Mouse (Mus musculus): ENCODE data around the gene Schip1. TPM values are rescaled to one million over a fixed set of nuclear protein-coding genes. Genes with fewer than 3 reads are reported as not detected.

Gene Schip1
- polyA plus RNA-seq, 1 experiment from 2014 or later: 86.4 TPM

- Histone ChIP-seq H3K9me3 (no peaks in the 10 kb centered on the region), H3K36me3 (peaks cover 10% of the 10 kb centered on the region; the same call in 1 of the 2 replicates), H3K4me1 (replicated peaks) (0 out of 2 replicates have a peak, but pooled peaks cover 5% of the 10 kb centered on the region), H3K27ac (no peak overlapping the region), H3K4me3 (no peak overlapping the region), H3K27me3 (ENCODE audit: insufficient read depth, poor library complexity, severe bottlenecking) (no peaks in the 10 kb centered on the region)
- DNase-seq (ENCODE audit: low spot score): no peak
- WGBS: 89% methylated on average over 9 of the region's 9 CpGs
Measured at GRCm38 (mm10) chr3:68602891-68603290, 538.3 kb downstream of the Schip1 start.

GRCm38 (mm10) chr3:68604467-68604866, 539.9 kb downstream of the Schip1 start:
- no peak for DNase-seq (ENCODE audit: low spot score)
- peak overlapping the region; percentile 37; the same call in 1 of the 2 replicates for H3K27ac ChIP-seq
- 81% methylated on average over 10 of the region's 10 CpGs for WGBS

DNA sequence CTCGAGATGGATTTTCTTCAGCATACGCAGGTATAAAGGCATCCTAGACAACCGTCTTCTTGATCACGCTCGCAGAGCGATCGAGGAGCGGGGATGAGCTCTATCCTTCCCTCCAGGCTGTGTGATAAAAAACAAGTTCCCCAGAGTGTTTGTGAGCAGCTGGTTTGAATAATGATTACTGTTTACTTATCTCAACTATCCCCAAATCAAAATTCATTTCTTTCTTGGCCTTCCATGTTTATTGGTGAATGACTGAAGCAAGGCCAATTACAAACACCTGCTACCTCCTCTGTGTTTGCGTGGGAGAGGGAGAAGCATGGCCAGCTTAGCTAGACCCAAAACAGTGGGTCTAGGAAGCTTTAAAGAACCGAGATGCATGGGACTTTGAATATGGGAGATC, 540.4 kb downstream of the Schip1 start:
- 82% methylated on average over 10 of the region's 10 CpGs for WGBS
- peak overlapping the region; percentile 37; the same call in 1 of the 2 replicates for H3K27ac ChIP-seq
- DNase-seq (ENCODE audit: low spot score): no peak
- H3K9me3 ChIP-seq: no peaks in the 10 kb centered on the region
- H3K27me3 ChIP-seq (ENCODE audit: insufficient read depth, poor library complexity, severe bottlenecking): no peaks in the 10 kb centered on the region
- peaks cover 10% of the 10 kb centered on the region; the same call in 1 of the 2 replicates for H3K36me3 ChIP-seq
- no peak overlapping the region for H3K4me3 ChIP-seq
- 0 out of 2 replicates have a peak, but pooled peaks cover 5% of the 10 kb centered on the region for H3K4me1 ChIP-seq (replicated peaks)

More at GRCm38 (mm10) chr3:68604467-68604866, 539.9 kb downstream of the Schip1 start:
- Histone ChIP-seq H3K9me3 (no peaks in the 10 kb centered on the region), H3K4me1 (replicated peaks) (0 out of 2 replicates have a peak, but pooled peaks cover 5% of the 10 kb centered on the region), H3K4me3 (no peak overlapping the region), H3K27me3 (ENCODE audit: insufficient read depth, poor library complexity, severe bottlenecking) (no peaks in the 10 kb centered on the region), H3K36me3 (peaks cover 10% of the 10 kb centered on the region; the same call in 1 of the 2 replicates)

GRCm38 (mm10) chr3:68605942-68606603, 541.5 kb downstream of the Schip1 start:
- DNase-seq (ENCODE audit: low spot score): no peak
- 0 out of 2 replicates have a peak, but pooled peaks cover 5% of the 10 kb centered on the region for H3K4me1 ChIP-seq (replicated peaks)
- H3K27ac ChIP-seq: no peak overlapping the region
- H3K27me3 ChIP-seq (ENCODE audit: insufficient read depth, poor library complexity, severe bottlenecking): no peaks in the 10 kb centered on the region
- H3K4me3 ChIP-seq: no peak overlapping the region
- 87% methylated on average over 7 of the region's 7 CpGs for WGBS
- peaks cover 10% of the 10 kb centered on the region; the same call in 1 of the 2 replicates for H3K36me3 ChIP-seq
- no peaks in the 10 kb centered on the region for H3K9me3 ChIP-seq

- H3K27ac ChIP-seq: no peak overlapping the region
- H3K27me3 ChIP-seq (ENCODE audit: insufficient read depth, poor library complexity, severe bottlenecking): no peaks in the 10 kb centered on the region
- H3K4me3 ChIP-seq: no peak overlapping the region
- H3K36me3 ChIP-seq: peaks cover 10% of the 10 kb centered on the region; the same call in 1 of the 2 replicates
- DNase-seq (ENCODE audit: low spot score): no peak
- WGBS: 93% methylated on average over 8 of the region's 8 CpGs
- H3K9me3 ChIP-seq: no peaks in the 10 kb centered on the region
- H3K4me1 ChIP-seq (replicated peaks): 0 out of 2 replicates have a peak, but pooled peaks cover 5% of the 10 kb centered on the region
Measured at GRCm38 (mm10) chr3:68606730-68607129, 542.1 kb downstream of the Schip1 start.

DNA sequence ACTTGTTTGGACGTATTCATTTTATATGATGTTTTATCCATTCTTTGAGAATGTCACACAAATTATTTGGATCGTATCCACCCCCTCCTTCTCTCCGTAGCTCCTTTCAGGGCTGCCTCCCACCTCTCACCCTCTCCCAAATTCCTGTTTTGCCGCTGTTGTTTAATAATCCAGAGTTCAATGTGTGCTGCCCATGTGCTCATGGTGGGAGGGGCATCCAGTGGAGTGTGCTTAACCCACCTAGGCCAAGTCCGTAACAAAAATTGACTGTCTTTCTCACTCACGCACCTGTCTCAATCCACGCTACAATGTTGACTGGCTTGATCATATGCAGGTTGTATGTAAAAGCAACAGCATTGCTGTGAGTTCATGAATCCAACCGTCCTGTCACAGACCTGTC, 542.7 kb downstream of the Schip1 start:
- Histone ChIP-seq H3K27me3 (ENCODE audit: insufficient read depth, poor library complexity, severe bottlenecking) (no peaks in the 10 kb centered on the region), H3K4me1 (replicated peaks) (0 out of 2 replicates have a peak, but pooled peaks cover 5% of the 10 kb centered on the region), H3K4me3 (no peak overlapping the region), H3K27ac (no peak overlapping the region), H3K9me3 (no peaks in the 10 kb centered on the region), H3K36me3 (peaks cover 10% of the 10 kb centered on the region; the same call in 1 of the 2 replicates)
- 92% methylated on average over 8 of the region's 8 CpGs for WGBS
- DNase-seq (ENCODE audit: low spot score): no peak

GRCm38 (mm10) chr3:68608848-68609497, 544.4 kb downstream of the Schip1 start:
- DNase-seq (ENCODE audit: low spot score): no peak
- Histone ChIP-seq H3K36me3 (peaks cover 10% of the 10 kb centered on the region; the same call in 1 of the 2 replicates), H3K4me3 (no peak overlapping the region), H3K4me1 (replicated peaks) (peaks cover 8% of the 10 kb centered on the region; the same call in 1 of the 2 replicates), H3K27me3 (ENCODE audit: insufficient read depth, poor library complexity, severe bottlenecking) (no peaks in the 10 kb centered on the region), H3K9me3 (no peaks in the 10 kb centered on the region), H3K27ac (no peak overlapping the region)
- 85% methylated on average over 19 of the region's 19 CpGs for WGBS

DNA sequence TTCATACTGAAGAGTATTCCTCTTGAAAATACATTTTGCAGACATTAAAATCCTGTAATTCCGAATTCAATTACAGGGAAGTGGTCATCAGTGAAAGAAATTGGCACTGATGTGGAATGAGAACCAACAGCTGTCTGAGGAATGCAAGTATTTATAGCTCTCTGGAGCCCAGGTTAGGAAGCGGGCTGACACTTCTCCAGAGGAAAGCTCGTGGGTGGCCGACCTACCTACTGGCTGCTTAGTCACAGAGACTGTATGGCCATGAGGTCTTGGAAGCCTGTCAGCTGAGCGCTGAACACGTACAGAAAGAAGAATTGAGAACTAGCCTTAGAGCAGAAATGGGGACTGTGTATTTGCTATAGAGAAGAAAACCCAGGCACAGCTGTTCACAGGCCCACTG, 545.4 kb downstream of the Schip1 start:
- Histone ChIP-seq H3K27me3 (ENCODE audit: insufficient read depth, poor library complexity, severe bottlenecking) (no peaks in the 10 kb centered on the region), H3K27ac (no peak overlapping the region), H3K9me3 (no peaks in the 10 kb centered on the region), H3K4me1 (replicated peaks) (peaks cover 7% of the 10 kb centered on the region; the same call in 1 of the 2 replicates), H3K4me3 (no peak overlapping the region), H3K36me3 (peaks cover 10% of the 10 kb centered on the region; the same call in 1 of the 2 replicates)
- 88% methylated on average over 6 of the region's 6 CpGs for WGBS
- DNase-seq (ENCODE audit: low spot score): no peak

- H3K27ac ChIP-seq: no peak overlapping the region
- no peak for DNase-seq (ENCODE audit: low spot score)
- 88% methylated on average over 11 of the region's 11 CpGs for WGBS
- no peak overlapping the region for H3K4me3 ChIP-seq
- peaks cover 10% of the 10 kb centered on the region; the same call in 1 of the 2 replicates for H3K36me3 ChIP-seq
- no peaks in the 10 kb centered on the region for H3K27me3 ChIP-seq (ENCODE audit: insufficient read depth, poor library complexity, severe bottlenecking)
- no peaks in the 10 kb centered on the region for H3K9me3 ChIP-seq
- H3K4me1 ChIP-seq (replicated peaks): peaks cover 7% of the 10 kb centered on the region; the same call in 1 of the 2 replicates
Measured at GRCm38 (mm10) chr3:68610598-68611261, 546.1 kb downstream of the Schip1 start.

DNA sequence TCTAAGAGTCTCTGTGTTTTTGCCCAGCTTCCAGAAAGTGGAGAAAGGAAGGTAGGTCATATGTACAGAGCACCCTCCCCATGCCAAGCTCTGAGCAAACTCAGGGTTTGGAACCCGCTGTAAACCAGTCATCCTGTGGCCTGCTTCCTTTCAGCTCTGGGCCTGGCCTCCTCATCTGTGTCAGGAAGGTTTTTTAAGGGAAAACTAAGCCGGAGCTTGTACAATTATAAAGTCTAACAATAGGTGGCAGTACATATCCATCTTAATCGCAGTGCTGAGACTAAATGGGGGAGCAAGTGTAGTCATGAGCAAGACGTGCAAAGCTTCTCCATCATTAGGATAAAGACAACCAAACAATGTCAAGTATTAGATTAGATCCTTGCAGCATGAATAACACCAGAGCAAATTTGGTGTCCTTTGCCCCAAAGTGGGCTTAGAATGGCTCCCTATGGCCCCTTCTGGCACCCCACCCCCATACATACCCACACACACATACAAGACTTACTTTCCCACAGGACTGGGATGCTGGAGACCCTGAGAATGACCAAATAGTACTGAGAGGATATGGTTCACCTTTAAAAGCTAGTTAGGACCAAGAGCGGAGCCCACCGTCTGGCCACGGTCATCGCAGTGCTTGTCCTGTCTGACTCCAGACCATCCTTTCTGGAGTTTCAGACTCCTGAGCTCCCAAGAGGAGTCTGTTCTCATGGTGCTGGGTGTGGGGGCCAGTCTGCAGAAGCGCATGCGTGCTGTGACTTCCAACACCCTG, 550.6 kb downstream of the Schip1 start:
- H3K27ac ChIP-seq: peak overlapping the region; percentile 24; the same call in 1 of the 2 replicates
- H3K9me3 ChIP-seq: no peaks in the 10 kb centered on the region
- WGBS: 74% methylated on average over 10 of the region's 10 CpGs
- no peak overlapping the region for H3K4me3 ChIP-seq
- H3K27me3 ChIP-seq (ENCODE audit: insufficient read depth, poor library complexity, severe bottlenecking): no peaks in the 10 kb centered on the region
- H3K36me3 ChIP-seq: peaks cover 23% of the 10 kb centered on the region
- H3K4me1 ChIP-seq (replicated peaks): peaks cover 7% of the 10 kb centered on the region; the same call in 1 of the 2 replicates
- no peak for DNase-seq (ENCODE audit: low spot score)

GRCm38 (mm10) chr3:68616363-68616762, 551.8 kb downstream of the Schip1 start:
- Histone ChIP-seq H3K27me3 (ENCODE audit: insufficient read depth, poor library complexity, severe bottlenecking) (no peaks in the 10 kb centered on the region), H3K9me3 (no peaks in the 10 kb centered on the region), H3K4me3 (no peak overlapping the region), H3K4me1 (replicated peaks) (peaks cover 7% of the 10 kb centered on the region; the same call in 1 of the 2 replicates), H3K36me3 (peaks cover 35% of the 10 kb centered on the region), H3K27ac (no peak overlapping the region)
- 92% methylated on average over 12 of the region's 12 CpGs for WGBS
- DNase-seq (ENCODE audit: low spot score): no peak

- Histone ChIP-seq H3K36me3 (peaks cover 48% of the 10 kb centered on the region), H3K4me3 (no peak overlapping the region), H3K4me1 (replicated peaks) (peaks cover 7% of the 10 kb centered on the region; the same call in 1 of the 2 replicates), H3K9me3 (no peaks in the 10 kb centered on the region), H3K27me3 (ENCODE audit: insufficient read depth, poor library complexity, severe bottlenecking) (no peaks in the 10 kb centered on the region), H3K27ac (no peak overlapping the region)
- WGBS: 93% methylated on average over 10 of the region's 10 CpGs
- DNase-seq (ENCODE audit: low spot score): no peak
Measured at GRCm38 (mm10) chr3:68617708-68618107, 553.1 kb downstream of the Schip1 start.
